Mouse (Mus musculus) limb, embryonic 13.5 days (tissue): ENCODE results near the gene Nup98. TPM values are rescaled to one million over a fixed set of nuclear protein-coding genes. Genes with fewer than 3 reads are reported as not detected.

Source experiments
- ATAC-seq: fragments of 200-750 bp; cut with Nextera tagmentation; 2 replicates; pipeline ENCODE4 v1.8.0; 2017; ENCODE audit warnings: low read depth, moderate number of reproducible peaks, moderate TSS enrichment; ENCODE audit not compliant: low FRiP score
- H3K27ac ChIP-seq: fragments of 300-500 bp; sonication (generic); 2 replicates; pipeline ENCODE4 v1.5.1; 2015; ENCODE audit warnings: inconsistent platforms, mild to moderate bottlenecking, moderate library complexity
- H3K27me3 ChIP-seq: fragments of 300-500 bp; sonication (generic); 2 replicates; pipeline ENCODE4 v1.6.1; 2015; ENCODE audit warnings: mild to moderate bottlenecking, inconsistent platforms
- H3K36me3 ChIP-seq: fragments of 300-500 bp; sonication (generic); 2 replicates; pipeline ENCODE4 v1.6.1; 2015; ENCODE audit warnings: inconsistent platforms, mild to moderate bottlenecking, moderate library complexity
- H3K4me1 ChIP-seq: fragments of 300-500 bp; sonication (generic); 2 replicates; pipeline ENCODE4 v1.6.1; 2015; ENCODE audit warnings: inconsistent platforms
- H3K4me2 ChIP-seq: fragments of 300-500 bp; sonication (generic); replicated peaks from 2 replicates; pipeline ENCODE4 v1.6.1; 2015; ENCODE audit warnings: inconsistent platforms, mild to moderate bottlenecking, moderate library complexity
- H3K4me3 ChIP-seq: fragments of 300-500 bp; sonication (generic); 2 replicates; pipeline ENCODE4 v1.5.1; 2015; ENCODE audit warnings: moderate library complexity, mild to moderate bottlenecking, inconsistent platforms
- H3K9ac ChIP-seq: fragments of 300-500 bp; sonication (generic); 2 replicates; pipeline ENCODE4 v1.6.1; 2015; ENCODE audit warnings: mild to moderate bottlenecking, inconsistent platforms
- H3K9me3 ChIP-seq: fragments of 300-500 bp; sonication (generic); 2 replicates; pipeline ENCODE4 v1.6.1; 2016; ENCODE audit warnings: inconsistent platforms
- WGBS: fragments of 180-500 bp; shearing (Covaris S2); methylation state at CpG from one replicate; pipeline ENCODE4 v1.1.7; 2015; 5-methylcytosine and 5-hydroxymethylcytosine counted together
- polyA plus RNA-seq: library from polyadenylated mRNA; unstranded; fragments of >200 nt; fragmentation: Nextera tagmentation; extraction: Ambion mirVana; gene quantifications from 2 replicates; pipeline ENCODE4 v1.2.1, GENCODE M21; 2015

The Nup98 gene
- polyA plus RNA-seq, result 38.2 and 42.9 TPM in 2 replicates

DNA sequence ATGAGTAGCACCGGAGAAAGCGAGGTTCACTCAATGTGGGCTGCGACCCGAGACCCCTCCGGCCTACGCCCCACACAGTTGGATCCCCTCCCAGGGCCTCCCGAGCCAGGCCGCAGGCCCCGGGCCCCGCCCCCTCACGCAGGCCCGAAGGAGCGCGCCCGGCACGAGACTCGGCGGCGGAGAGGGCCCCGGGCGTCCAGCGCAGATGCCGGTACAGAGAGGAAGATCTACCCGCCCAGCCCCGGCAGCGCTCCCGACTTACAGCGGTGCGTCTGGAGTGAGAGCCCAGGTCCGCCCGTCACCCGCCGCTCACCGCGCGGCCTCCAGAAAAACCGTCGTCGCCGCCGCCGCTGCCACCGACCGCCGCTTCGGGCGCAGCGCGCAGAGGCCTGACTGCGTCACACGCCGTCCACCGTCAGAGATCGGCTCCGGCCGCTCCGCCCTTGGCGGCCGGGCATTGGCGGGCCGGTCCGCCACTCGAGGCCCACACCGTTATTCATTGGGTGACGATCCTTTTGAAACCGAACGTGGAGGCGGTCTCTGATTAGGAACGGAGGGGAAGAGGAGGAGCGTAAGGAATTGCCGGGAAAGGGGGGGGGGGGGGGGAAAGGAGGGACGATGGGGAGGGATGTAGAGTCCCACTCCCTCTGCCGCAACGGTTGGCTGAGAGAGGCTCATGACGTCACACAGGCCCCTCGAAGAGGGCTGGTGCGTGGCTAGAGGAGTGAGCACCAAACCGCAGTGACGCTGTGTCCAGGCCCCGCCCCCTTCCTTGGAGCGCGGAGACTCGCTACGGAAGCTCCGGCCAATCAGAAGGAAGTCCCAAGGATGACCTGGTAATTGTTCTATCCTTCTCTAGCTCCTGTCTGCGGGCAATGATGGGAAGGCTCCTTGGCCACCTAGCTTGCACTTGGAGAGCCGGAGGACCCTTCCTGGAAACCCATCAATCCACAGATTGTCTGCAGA is at the start of gene Nup98, which contains the start of gene Pgap2:
Gene Nup98 (minus strand): TSS at position 421 of the 966 bp plus-strand sequence.
Gene Pgap2 (plus strand): TSS at position 453 of the 966 bp plus-strand sequence.
- WGBS, result under 1% methylated on average over 75 of the region's 87 CpGs
- ATAC-seq, result peak; percentile 99
- Histone ChIP-seq H3K9me3 (no peaks in the 10 kb centered on the region), H3K36me3 (no peaks in the 10 kb centered on the region), H3K9ac (peak within 1 kb of the TSS; percentile 87), H3K4me3 (peak within 1 kb of the TSS; percentile 89), H3K4me1 (peaks cover 18% of the 10 kb centered on the region), H3K27me3 (no peaks in the 10 kb centered on the region), H3K4me2 (peak within 1 kb of the TSS; percentile 83), H3K27ac (peak within 1 kb of the TSS; percentile 89)

DNA sequence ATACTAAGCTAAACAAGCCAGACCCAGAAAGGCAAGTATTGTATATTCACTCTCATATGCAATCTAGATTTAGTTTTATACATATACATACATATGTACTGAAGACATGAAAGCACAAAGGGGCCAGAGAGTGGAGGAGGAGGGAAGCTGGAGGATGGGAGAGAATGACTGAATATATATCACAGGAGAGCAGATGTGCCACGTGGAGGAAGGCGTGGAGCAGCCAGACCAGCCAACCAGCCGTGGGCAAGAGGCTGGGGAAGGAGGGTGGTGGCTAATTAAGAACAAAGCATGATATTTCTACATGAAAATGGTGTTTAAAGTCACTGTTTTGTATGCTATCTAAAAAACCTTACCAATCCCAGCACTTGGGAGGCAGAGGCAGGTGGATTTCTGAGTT is 48.8 kb upstream of the Nup98 start:
- H3K9me3 ChIP-seq, result no peaks in the 10 kb centered on the region
- no peaks in the 10 kb centered on the region for H3K4me1 ChIP-seq
- WGBS, result 68% methylated on average over 3 of the region's 3 CpGs
- no peaks in the 10 kb centered on the region for H3K27me3 ChIP-seq
- H3K27ac ChIP-seq, result no peak overlapping the region
- H3K4me2 ChIP-seq, result no peak overlapping the region
- no peak overlapping the region for H3K9ac ChIP-seq
- no peaks in the 10 kb centered on the region for H3K36me3 ChIP-seq
- no peak overlapping the region for H3K4me3 ChIP-seq
- ATAC-seq, result no peak

DNA sequence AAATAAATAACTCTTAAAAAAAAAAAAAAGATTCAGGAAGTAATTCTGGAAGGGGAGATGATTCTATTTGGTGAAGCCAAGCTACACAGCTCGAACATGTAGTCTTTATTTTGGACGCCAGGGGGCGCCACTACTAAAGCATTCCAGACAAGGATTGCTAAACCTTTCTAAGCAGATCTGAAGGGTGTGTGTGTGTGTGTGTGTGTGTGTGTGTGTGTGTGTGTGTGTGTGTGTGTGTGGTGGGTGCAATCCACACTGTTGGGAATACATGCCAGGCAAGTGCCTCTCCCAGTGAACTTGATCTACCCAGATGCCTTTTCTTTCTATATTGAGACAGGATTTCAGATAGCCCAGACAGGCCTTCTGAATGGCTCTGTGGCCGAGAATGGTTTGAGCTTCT is 48.2 kb upstream of the Nup98 start:
- Histone ChIP-seq H3K4me3 (no peak overlapping the region), H3K27ac (no peak overlapping the region), H3K9ac (no peak overlapping the region), H3K36me3 (no peaks in the 10 kb centered on the region), H3K4me1 (no peaks in the 10 kb centered on the region), H3K9me3 (no peaks in the 10 kb centered on the region), H3K4me2 (no peak overlapping the region), H3K27me3 (no peaks in the 10 kb centered on the region)
- WGBS, result 23% methylated on average over 4 of the region's 4 CpGs
- peak; percentile 70 for ATAC-seq

DNA sequence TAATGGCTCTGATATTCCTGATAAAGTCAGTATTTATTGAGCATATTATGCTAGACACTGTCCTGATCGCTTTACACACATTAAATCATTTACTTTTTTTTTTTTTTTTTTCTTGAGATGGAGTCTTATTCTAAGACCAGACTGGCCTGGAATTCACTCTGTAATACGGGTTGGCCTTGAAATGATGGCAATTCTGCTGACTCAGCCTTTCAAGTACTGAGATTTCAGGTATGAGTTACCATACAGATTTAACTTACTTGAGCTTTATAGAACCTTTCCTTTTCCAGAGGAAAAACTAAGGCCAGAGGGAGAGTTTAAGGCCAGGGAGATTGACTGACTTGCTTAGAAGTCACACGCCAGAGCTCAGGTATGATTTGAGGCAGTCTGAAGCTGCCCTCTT is 46.7 kb upstream of the Nup98 start:
- Histone ChIP-seq H3K27me3 (no peaks in the 10 kb centered on the region), H3K4me3 (no peak overlapping the region), H3K9me3 (no peaks in the 10 kb centered on the region), H3K4me1 (no peaks in the 10 kb centered on the region), H3K9ac (no peak overlapping the region), H3K36me3 (no peaks in the 10 kb centered on the region), H3K4me2 (no peak overlapping the region), H3K27ac (no peak overlapping the region)
- no peak for ATAC-seq
- WGBS, result 74% methylated on average over 3 of the region's 3 CpGs

DNA sequence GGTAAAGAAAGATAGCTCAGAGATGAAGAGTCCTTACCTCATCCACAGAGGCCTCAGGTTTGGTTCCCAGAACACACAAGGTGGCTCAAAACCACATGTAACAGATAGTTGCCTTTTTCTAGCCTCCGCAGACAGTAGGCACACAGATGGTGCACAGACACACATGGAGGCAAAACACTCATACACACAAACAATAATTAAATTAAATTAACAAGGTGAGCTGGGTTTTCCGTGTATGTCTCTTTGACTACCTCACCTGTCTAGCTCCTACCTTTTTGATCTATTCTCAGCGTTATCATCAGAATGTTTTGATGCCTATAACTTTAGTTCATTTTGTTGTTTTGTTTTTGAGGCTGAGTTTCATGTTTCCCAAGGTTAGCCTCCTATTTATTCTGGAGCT is 46.0 kb upstream of the Nup98 start, which contains the start of gene Rhog:
Gene Rhog (minus strand): TSS at position 101 of the 400 bp plus-strand sequence.
- 70% methylated on average over 3 of the region's 3 CpGs for WGBS
- no peak within 1 kb of the TSS for H3K4me2 ChIP-seq
- H3K4me1 ChIP-seq, result peaks cover 4% of the 10 kb centered on the region; the same call in 1 of the 2 replicates
- H3K9me3 ChIP-seq, result no peaks in the 10 kb centered on the region
- H3K4me3 ChIP-seq, result no peak within 1 kb of the TSS
- H3K27me3 ChIP-seq, result no peaks in the 10 kb centered on the region
- no peaks in the 10 kb centered on the region for H3K36me3 ChIP-seq
- no peak within 1 kb of the TSS for H3K9ac ChIP-seq
- ATAC-seq, result no peak
- no peak within 1 kb of the TSS for H3K27ac ChIP-seq

DNA sequence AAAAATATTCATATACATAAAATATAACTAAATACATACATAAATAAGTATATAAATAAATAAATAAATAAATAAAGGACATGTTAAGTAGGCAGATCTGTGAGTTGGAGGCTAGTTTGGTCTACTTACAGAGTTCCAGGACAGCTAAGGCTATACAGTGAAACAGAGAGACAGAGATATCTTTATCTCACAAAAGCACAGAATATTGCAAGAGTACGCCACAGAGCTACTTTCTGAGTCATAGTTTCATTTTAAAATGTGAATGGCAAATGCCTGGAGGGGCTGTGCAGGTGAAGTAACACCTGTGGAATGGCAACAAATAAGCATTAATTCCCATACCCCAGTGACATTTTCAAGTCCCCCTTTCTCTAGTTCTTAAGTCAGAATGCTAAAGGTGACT is 43.7 kb upstream of the Nup98 start:
- 91% methylated on average over 1 of the region's 1 CpGs for WGBS
- Histone ChIP-seq H3K4me1 (peaks cover 10% of the 10 kb centered on the region), H3K9me3 (no peaks in the 10 kb centered on the region), H3K27ac (no peak overlapping the region), H3K4me3 (no peak overlapping the region), H3K36me3 (no peaks in the 10 kb centered on the region), H3K9ac (no peak overlapping the region), H3K27me3 (no peaks in the 10 kb centered on the region), H3K4me2 (no peak overlapping the region)
- ATAC-seq, result no peak

DNA sequence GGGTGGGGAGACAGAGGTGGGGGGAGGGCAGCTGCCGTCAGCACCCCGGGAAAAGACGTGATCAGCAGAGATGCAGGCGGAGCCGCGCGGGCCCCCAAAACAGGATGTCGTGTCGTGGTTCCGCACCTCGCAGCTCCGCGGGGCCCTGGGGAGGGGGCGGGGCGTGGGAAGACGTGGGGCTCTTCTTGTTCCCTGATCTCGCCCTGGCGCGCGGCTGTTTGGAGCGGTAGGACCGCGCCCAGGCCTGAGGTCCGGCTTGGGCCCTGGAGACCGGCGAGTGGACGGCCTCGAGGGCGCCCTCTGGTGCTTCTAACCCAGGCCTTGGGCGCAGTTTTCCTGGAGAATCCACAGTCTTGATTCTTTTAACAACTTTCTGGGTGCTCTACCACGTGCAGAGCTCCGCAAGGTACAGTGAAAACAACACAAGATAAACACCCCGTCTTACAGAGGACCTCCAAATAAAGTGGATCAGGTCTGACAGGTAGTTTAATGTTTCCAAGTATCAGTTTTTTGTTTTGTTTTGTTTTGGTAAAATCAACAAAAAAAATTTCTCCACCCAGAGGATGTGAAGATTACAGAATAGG is 40.7 kb upstream of the Nup98 start:
- H3K36me3 ChIP-seq, result no peaks in the 10 kb centered on the region
- H3K4me2 ChIP-seq, result peak overlapping the region; percentile 87
- peaks cover 39% of the 10 kb centered on the region for H3K4me1 ChIP-seq
- H3K27ac ChIP-seq, result peak overlapping the region; percentile 98
- no peaks in the 10 kb centered on the region for H3K9me3 ChIP-seq
- peak overlapping the region; percentile 79 for H3K4me3 ChIP-seq
- under 1% methylated on average over 33 of the region's 33 CpGs for WGBS
- peak; percentile 77 for ATAC-seq
- H3K9ac ChIP-seq, result peak overlapping the region; percentile 85
- no peaks in the 10 kb centered on the region for H3K27me3 ChIP-seq

DNA sequence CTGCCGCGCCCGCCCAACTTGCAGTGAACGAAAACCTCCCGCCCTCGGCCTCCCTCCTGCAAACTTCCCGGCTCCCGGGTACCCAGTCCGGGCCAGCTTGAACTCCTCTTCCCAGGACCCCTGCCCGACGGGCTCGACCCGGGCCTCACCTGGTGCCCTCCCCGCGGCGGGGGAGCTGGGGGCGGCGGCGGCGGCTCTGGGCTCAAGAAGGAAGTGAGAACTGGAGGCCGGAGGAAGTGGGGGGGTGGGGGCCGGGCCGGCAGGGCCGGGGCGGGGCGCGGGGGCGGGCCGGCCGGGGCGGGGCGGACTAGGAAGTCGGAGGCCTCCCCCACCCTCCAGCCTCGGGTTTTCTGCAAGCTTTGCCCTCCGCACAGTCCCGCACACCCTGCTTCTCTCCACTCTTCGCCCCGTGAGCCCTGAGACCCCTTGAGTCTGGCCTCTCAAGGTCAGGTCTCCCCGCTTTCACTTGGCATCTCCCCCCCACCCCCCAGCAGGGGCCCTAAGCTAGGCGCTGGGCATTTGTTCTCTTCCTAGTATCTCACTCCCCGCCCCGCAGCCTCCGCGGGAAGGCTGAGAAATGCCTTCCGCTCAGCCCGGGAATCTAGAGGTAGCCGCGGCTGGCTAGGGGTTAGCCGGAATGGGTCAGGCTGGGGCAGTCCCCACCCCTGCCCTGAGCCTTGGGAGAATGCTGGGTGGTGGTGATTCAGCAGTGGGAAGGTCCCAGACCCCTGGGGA is 40.1 kb upstream of the Nup98 start:
- Histone ChIP-seq H3K9me3 (no peaks in the 10 kb centered on the region), H3K4me1 (peaks cover 44% of the 10 kb centered on the region), H3K36me3 (no peaks in the 10 kb centered on the region), H3K27me3 (no peaks in the 10 kb centered on the region), H3K4me3 (peak overlapping the region; percentile 79), H3K4me2 (peak overlapping the region; percentile 87), H3K9ac (peak overlapping the region; percentile 85), H3K27ac (peak overlapping the region; percentile 98)
- WGBS, result under 1% methylated on average over 31 of the region's 49 CpGs
- ATAC-seq, result peak; percentile 87

DNA sequence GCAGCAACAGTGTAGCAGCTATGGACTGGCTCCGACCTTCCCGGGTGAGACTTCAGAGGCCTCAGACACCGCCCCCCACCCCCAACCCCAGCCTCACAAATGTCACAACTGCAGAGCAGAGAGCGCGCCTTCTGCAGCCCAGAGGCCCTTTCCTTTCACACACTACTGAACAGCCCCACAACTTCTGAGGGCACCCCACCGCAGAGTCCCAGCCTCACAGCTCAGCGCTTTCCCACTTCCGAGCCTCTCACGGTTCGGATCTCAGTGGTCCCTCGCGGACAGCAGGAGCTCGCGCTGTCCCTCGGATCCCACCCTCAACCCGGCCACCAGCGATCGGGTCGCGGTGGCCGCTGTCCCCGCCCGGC is 39.5 kb upstream of the Nup98 start:
- Histone ChIP-seq H3K4me2 (peak overlapping the region; percentile 87), H3K9me3 (no peaks in the 10 kb centered on the region), H3K9ac (peak overlapping the region; percentile 85), H3K27me3 (no peaks in the 10 kb centered on the region), H3K4me1 (peaks cover 49% of the 10 kb centered on the region), H3K27ac (peak overlapping the region; percentile 98), H3K36me3 (0 out of 2 replicates have a peak, but pooled peaks cover 3% of the 10 kb centered on the region), H3K4me3 (peak overlapping the region; percentile 79)
- under 1% methylated on average over 23 of the region's 23 CpGs for WGBS
- ATAC-seq, result peak; percentile 40

DNA sequence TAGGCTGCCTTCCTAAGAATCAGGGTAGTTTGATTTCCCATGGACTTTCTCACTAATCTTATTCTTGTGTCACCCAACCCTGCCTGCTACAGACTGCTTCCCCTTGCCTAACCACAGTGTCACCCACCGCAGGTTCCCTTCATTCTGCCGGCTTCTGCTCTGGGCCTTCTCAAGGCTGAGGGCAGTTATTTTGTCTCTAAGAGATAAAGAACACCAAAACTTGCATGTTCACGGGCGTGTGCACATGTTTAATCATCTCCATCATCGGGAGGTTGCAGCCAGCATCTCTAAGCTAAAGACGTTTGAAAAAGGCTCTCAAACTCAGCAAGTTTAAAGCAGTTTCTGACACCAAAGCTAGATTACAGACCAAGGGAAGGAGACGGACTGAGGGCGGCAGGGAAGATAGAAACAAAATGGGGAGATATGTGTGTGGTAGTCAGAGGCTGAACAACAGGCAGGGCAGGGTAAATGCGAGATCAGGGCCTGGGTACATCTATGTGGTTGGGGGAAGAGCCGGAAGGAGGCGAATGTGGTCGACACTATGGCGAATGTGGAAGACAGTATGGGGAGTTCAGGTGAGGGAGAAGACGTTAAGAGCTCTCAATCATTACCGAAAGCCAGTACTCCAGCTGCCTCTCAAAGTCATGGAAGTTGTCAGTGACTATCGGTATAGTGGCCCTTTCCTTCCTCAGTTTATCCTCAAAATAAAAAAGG is 38.9 kb upstream of the Nup98 start:
- Histone ChIP-seq H3K9ac (peak overlapping the region; percentile 85), H3K36me3 (0 out of 2 replicates have a peak, but pooled peaks cover 3% of the 10 kb centered on the region), H3K27me3 (no peaks in the 10 kb centered on the region), H3K27ac (peak overlapping the region; percentile 98; the same call in 1 of the 2 replicates), H3K9me3 (no peaks in the 10 kb centered on the region), H3K4me1 (peaks cover 49% of the 10 kb centered on the region), H3K4me3 (peak overlapping the region; percentile 79), H3K4me2 (peak overlapping the region; percentile 87)
- no peak for ATAC-seq
- WGBS, result 24% methylated on average over 16 of the region's 16 CpGs
